Mouse (Mus musculus) hindbrain, embryonic 14.5 days (tissue): ENCODE data around the gene Rnf220. TPM values are rescaled to one million over a fixed set of nuclear protein-coding genes. Genes with fewer than 3 reads are reported as not detected.

Experiments
- ATAC-seq: fragments of 200-750 bp; cut with Nextera tagmentation; 2 replicates; pipeline ENCODE4 v1.8.0; 2017; ENCODE audit warnings: moderate number of reproducible peaks, mild to moderate bottlenecking, moderate TSS enrichment, moderate library complexity; ENCODE audit not compliant: low FRiP score
- DNase-seq: peaks from one replicate; pipeline ENCODE4 v3.0.0-alpha.2; 2015; ENCODE audit warnings: low spot score
- H3K27ac ChIP-seq: fragments of 300-500 bp; sonication (generic); 2 replicates; pipeline ENCODE4 v1.5.1; 2014; ENCODE audit warnings: mild to moderate bottlenecking, moderate library complexity
- H3K27me3 ChIP-seq: fragments of 300-500 bp; sonication (generic); 2 replicates; pipeline ENCODE4 v1.6.1; 2014; ENCODE audit warnings: mild to moderate bottlenecking, low read length, mixed read lengths; ENCODE audit not compliant: control insufficient read depth, insufficient read depth
- H3K36me3 ChIP-seq: fragments of 300-500 bp; sonication (generic); replicated peaks from 2 replicates; pipeline ENCODE4 v1.6.1; 2014; ENCODE audit not compliant: control insufficient read depth, insufficient read depth
- H3K4me1 ChIP-seq: fragments of 300-500 bp; sonication (generic); replicated peaks from 2 replicates; pipeline ENCODE4 v1.6.1; 2014; ENCODE audit warnings: antibody characterized with exemption, low read length, mixed read lengths; ENCODE audit not compliant: control insufficient read depth, insufficient read depth
- H3K4me2 ChIP-seq: fragments of 300-500 bp; sonication (generic); replicated peaks from 2 replicates; pipeline ENCODE4 v1.6.1; 2014; ENCODE audit warnings: mild to moderate bottlenecking, moderate library complexity
- H3K4me3 ChIP-seq: fragments of 300-500 bp; sonication (generic); replicated peaks from 2 replicates; pipeline ENCODE4 v1.5.1; 2014; ENCODE audit warnings: mild to moderate bottlenecking, low read length
- H3K9ac ChIP-seq: fragments of 300-500 bp; sonication (generic); 2 replicates; pipeline ENCODE4 v1.6.1; 2014
- H3K9me3 ChIP-seq: fragments of 300-500 bp; sonication (generic); 2 replicates; pipeline ENCODE4 v1.6.1; 2016; ENCODE audit warnings: low read length; ENCODE audit not compliant: control insufficient read depth
- WGBS: fragments of 180-500 bp; shearing (Covaris S2); extraction: QIAGEN DNeasy Blood & Tissue Kit; methylation state at CpG from one replicate; pipeline ENCODE4 v1.1.7; 2014; 5-methylcytosine and 5-hydroxymethylcytosine counted together
- polyA plus RNA-seq: library from polyadenylated mRNA; unstranded; fragments of >200 nt; fragmentation: Nextera tagmentation; extraction: Ambion mirVana; gene quantifications from 2 replicates; pipeline ENCODE4 v1.2.1, GENCODE M21; 2014

The Rnf220 gene
- polyA plus RNA-seq, 1 experiment from 2014 or later = 94.0 TPM

DNA sequence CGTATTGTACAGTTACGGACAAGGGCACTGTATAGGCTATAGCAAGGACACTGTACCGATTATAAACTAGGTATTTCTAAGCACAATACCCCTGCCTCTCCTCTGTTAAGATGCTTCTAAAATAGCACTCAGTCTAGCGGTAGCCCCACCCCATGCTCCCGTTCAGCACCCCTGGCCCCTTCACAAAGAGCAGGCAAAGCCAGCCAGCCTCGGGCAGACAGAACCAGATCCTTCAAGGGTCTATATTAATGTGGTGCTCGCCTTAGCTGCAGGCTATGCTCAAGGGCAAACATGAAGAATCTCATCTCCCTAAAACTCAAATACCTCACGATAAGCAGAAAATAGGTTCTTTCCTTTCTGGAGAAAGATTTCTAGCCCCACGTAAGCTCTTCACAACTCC, 67.2 kb downstream of the Rnf220 start:
- whole genome bisulfite sequencing = 79% methylated on average over 9 of the region's 9 CpGs
- H3K9me3 ChIP-seq = no peaks in the 10 kb centered on the region
- H3K4me2 ChIP-seq = no peak overlapping the region
- no peaks in the 10 kb centered on the region for H3K36me3 ChIP-seq
- H3K9ac ChIP-seq = no peak overlapping the region
- H3K4me1 ChIP-seq = peaks cover 7% of the 10 kb centered on the region; the same call in 1 of the 2 replicates
- DNase-seq (no peak), ATAC-seq (no peak)
- H3K27ac ChIP-seq = no peak overlapping the region
- peaks cover 82% of the 10 kb centered on the region for H3K27me3 ChIP-seq
- H3K4me3 ChIP-seq = no peak overlapping the region

DNA sequence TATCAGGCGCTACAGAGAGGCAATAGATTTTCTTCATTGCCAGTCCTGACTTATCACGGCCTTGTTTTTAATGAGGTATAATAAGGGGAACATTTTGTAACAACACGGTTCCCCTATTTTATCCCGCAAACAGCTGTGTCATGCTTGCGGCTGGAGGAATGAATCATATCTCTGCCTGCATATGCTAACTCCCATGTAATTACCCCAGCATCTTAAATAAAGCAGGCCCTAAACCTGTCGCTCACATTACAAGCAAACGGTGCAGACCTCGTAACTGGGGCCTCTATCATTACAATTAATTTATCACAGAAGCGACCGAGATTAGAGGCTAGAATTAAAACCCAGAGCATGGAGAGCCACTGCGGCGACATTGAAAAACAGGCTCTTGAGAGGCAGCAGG, 69.3 kb downstream of the Rnf220 start:
- DNase-seq = no peak
- ATAC-seq = no peak
- H3K4me2 ChIP-seq = 0 out of 2 replicates have a peak overlapping the region, but pooled peaks have one; percentile 8
- peak overlapping the region; percentile 63 for H3K27ac ChIP-seq
- no peak overlapping the region for H3K4me3 ChIP-seq
- WGBS = 46% methylated on average over 12 of the region's 12 CpGs
- peaks cover 7% of the 10 kb centered on the region; the same call in 1 of the 2 replicates for H3K4me1 ChIP-seq
- H3K27me3 ChIP-seq = peaks cover 78% of the 10 kb centered on the region
- H3K36me3 ChIP-seq = no peaks in the 10 kb centered on the region
- no peaks in the 10 kb centered on the region for H3K9me3 ChIP-seq
- no peak overlapping the region for H3K9ac ChIP-seq

DNA sequence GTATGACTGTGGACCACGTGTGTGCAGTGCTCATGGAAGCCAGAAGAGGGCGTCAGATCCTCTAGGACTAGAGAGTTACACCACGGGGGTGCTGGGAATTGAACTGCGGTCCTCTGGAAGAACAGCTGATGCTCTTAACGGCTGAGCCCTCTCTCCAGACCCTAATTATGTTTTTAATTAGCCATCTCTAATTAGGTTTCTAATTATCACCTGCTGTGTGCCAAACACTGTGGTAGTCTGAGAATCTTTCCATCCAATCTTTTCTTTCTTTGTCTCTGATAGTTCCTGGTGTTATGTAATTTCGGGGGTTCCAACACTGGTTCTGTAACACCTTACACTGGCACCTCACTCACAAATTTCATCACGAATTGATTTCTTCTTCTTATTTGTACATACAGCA, 75.8 kb downstream of the Rnf220 start:
- no peaks in the 10 kb centered on the region for H3K36me3 ChIP-seq
- no peak for DNase-seq
- H3K4me1 ChIP-seq = no peaks in the 10 kb centered on the region
- H3K9me3 ChIP-seq = peaks cover 5% of the 10 kb centered on the region; the same call in 1 of the 2 replicates
- no peak overlapping the region for H3K4me3 ChIP-seq
- ATAC-seq = no peak
- no peak overlapping the region for H3K9ac ChIP-seq
- WGBS = 83% methylated on average over 7 of the region's 7 CpGs
- no peak overlapping the region for H3K4me2 ChIP-seq
- no peak overlapping the region for H3K27ac ChIP-seq
- H3K27me3 ChIP-seq = peaks cover 69% of the 10 kb centered on the region

DNA sequence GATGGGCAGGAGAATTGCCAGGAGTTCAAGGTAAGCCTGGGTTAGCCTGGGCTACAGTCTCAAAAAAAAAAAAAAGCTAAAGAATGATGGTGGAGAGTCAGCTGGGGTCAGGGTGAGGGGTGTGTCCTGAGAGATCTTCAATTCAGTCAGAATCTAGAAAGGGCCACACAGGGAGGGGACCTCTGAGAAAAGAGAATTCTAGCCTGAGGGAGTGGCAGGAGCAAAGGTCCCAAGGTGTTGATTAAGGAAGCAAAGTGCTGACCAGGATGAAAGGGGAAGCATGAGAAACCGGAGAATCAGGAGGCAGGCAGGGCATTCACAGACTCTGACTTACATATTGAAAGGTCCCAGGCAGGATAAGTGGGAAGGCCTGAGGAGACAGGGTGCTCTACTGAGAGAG, 80.0 kb downstream of the Rnf220 start:
- Histone ChIP-seq H3K4me1 (peaks cover 6% of the 10 kb centered on the region; the same call in 1 of the 2 replicates), H3K27me3 (peaks cover 84% of the 10 kb centered on the region), H3K36me3 (no peaks in the 10 kb centered on the region), H3K9ac (no peak overlapping the region), H3K9me3 (peaks cover 5% of the 10 kb centered on the region; the same call in 1 of the 2 replicates), H3K4me3 (no peak overlapping the region), H3K27ac (no peak overlapping the region), H3K4me2 (no peak overlapping the region)
- 35% methylated on average over 1 of the region's 1 CpGs for WGBS
- ATAC-seq = no peak
- DNase-seq = no peak

DNA sequence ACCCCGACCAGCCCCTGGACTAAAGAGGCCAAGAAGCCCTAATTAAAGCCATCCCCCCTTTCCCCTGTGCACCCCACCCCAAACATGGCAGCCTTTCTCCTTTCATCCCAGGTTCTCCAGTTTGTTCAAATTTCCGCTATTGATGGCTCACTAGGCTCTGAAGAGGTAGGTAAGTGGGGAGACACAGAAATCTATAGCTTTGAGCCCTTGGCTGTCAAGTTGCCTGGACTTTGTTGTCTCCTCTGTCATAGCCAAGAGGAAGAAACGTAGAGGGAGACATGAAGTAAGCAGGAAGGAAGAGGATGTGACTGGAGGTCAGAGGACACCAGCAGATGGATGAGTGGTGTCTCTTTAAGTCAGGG, 86.8 kb downstream of the Rnf220 start:
- ATAC-seq (no peak), DNase-seq (no peak)
- Histone ChIP-seq H3K27ac (peak overlapping the region; percentile 36; the same call in 1 of the 2 replicates), H3K9me3 (no peaks in the 10 kb centered on the region), H3K9ac (no peak overlapping the region), H3K36me3 (no peaks in the 10 kb centered on the region), H3K4me2 (no peak overlapping the region; the same call in 1 of the 2 replicates), H3K27me3 (peaks cover 96% of the 10 kb centered on the region), H3K4me3 (no peak overlapping the region), H3K4me1 (peaks cover 22% of the 10 kb centered on the region)
- WGBS = 10% methylated on average over 3 of the region's 3 CpGs

DNA sequence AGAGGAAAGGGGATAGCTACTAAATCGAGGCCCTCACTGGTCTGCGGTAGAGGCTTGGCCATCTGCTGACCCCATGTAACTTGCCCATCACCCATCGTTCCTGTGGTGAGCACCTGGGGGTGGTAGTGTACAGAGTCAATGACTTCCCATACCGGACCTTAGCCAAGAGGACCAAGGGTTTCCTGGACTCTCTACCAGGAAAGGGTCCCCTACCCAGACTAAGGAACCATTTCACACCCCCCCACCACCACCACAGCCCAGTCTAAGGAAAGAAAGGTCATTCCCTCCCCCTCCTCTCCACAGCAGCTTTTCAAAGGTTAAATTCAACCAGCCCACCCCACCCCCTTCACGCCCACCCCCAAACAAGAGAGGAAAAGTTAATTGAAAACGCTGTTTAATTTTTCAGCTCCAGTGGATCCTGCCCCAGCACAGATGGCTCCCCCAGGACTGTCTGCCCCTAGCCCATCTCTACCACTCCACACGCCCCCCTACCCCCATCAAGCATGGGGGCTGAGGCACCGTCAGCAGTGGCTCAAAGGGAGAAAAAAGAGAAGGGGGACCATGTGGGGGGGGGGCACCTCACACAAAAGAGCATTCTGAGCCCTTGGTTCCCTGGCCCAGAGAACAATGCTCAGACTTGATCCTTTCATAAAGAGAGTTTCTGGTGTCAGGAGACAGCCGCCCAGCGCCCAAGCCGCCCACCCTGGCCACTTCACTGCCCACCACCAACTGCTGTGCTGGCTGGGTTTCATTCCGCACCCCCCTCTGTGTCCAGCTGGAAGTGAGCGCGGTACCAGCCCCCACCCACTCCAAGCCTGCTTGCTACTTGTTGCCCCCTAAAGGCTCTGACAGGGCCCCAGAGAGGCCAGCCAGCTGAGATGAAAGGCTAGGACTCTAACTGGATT, 87.5 kb downstream of the Rnf220 start:
- Histone ChIP-seq H3K4me1 (peaks cover 22% of the 10 kb centered on the region), H3K27ac (peak overlapping the region; percentile 36; the same call in 1 of the 2 replicates)
- DNase-seq = no peak

DNA sequence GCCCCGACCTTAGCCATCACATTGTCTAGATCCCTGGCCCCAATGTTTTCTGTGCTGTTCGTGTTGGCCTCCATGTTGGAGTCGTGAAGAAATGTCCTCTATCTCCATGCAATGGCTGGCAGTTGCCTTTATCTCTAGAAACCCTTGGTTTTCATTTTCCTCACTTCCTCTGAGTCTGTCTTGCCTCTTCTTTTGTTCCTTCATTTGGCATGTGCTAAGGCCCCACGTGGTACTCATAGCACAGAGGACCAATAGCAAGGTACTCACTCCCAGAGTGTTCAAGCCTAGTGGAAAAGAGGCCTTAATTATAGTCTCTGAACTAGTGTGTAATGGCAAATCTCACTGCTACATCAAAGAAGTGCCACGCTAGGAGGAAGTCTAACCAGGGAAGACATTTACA, 88.9 kb downstream of the Rnf220 start:
- H3K4me1 ChIP-seq = peaks cover 22% of the 10 kb centered on the region
- H3K9ac ChIP-seq = no peak overlapping the region
- no peak overlapping the region for H3K4me2 ChIP-seq
- H3K4me3 ChIP-seq = no peak overlapping the region
- H3K36me3 ChIP-seq = no peaks in the 10 kb centered on the region
- 56% methylated on average over 5 of the region's 5 CpGs for WGBS
- no peak overlapping the region for H3K27ac ChIP-seq
- H3K9me3 ChIP-seq = no peaks in the 10 kb centered on the region
- ATAC-seq (no peak), DNase-seq (no peak)
- peaks cover 96% of the 10 kb centered on the region for H3K27me3 ChIP-seq

More for the DNA sequence above, 87.5 kb downstream of the Rnf220 start:
- ATAC-seq = peak; percentile 75
- Histone ChIP-seq H3K9ac (no peak overlapping the region), H3K36me3 (no peaks in the 10 kb centered on the region), H3K9me3 (no peaks in the 10 kb centered on the region), H3K27me3 (peaks cover 96% of the 10 kb centered on the region), H3K4me3 (no peak overlapping the region), H3K4me2 (no peak overlapping the region; the same call in 1 of the 2 replicates)
- WGBS = 20% methylated on average over 14 of the region's 14 CpGs

DNA sequence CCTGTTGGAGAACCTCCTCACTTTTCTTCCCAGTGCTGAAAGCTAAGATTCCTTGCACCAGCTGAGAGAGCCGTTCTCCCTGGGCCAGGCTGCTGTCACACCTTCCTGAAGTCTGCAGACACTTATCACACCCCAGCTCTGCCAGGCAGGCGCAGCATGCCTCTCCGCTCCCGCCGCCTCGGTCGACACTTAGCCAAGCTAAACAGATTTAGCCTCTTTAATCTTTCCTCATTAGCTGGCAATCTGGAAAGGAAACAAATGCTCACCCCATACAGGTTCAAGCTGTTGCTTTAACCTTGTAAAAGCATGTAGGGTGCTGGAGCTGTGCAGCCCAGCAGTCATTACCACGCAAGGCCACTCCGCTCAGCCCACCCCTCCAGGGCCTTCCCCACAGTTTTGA, 90.9 kb downstream of the Rnf220 start:
- H3K4me2 ChIP-seq = no peak overlapping the region
- no peak for ATAC-seq
- H3K27me3 ChIP-seq = peaks cover 100% of the 10 kb centered on the region
- H3K27ac ChIP-seq = no peak overlapping the region
- no peak overlapping the region for H3K4me3 ChIP-seq
- 46% methylated on average over 9 of the region's 9 CpGs for WGBS
- peaks cover 7% of the 10 kb centered on the region; the same call in 1 of the 2 replicates for H3K4me1 ChIP-seq
- no peaks in the 10 kb centered on the region for H3K9me3 ChIP-seq
- DNase-seq = peak; percentile 46
- H3K36me3 ChIP-seq = no peaks in the 10 kb centered on the region
- no peak overlapping the region for H3K9ac ChIP-seq

DNA sequence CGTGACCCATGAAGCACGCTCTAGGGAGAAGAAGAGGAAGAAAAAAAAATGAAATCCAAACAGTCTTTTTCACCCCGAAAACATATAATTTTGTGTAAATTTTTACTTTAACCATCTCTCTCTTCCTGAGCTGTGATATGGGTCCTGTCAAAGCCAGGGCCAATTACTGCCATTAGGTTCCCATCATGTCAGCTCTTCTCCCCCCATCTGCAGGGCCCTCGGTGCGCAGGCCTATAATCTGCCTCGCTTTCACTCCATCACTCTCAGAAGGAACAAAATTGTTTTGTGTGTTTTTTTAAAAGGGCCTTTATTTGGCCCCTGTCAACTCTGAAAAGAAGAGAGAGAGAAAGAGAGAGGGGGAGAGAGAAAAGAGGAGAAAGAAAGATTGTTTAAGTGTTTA, 91.6 kb downstream of the Rnf220 start:
- Histone ChIP-seq H3K4me1 (peaks cover 6% of the 10 kb centered on the region; the same call in 1 of the 2 replicates), H3K4me3 (no peak overlapping the region), H3K36me3 (no peaks in the 10 kb centered on the region), H3K4me2 (no peak overlapping the region), H3K27ac (no peak overlapping the region), H3K27me3 (peaks cover 100% of the 10 kb centered on the region), H3K9ac (no peak overlapping the region), H3K9me3 (no peaks in the 10 kb centered on the region)
- no peak for ATAC-seq
- 77% methylated on average over 6 of the region's 6 CpGs for WGBS
- no peak for DNase-seq
